Mouse (Mus musculus): ENCODE results near the gene Hesx1. TPM values are rescaled to one million over a fixed set of nuclear protein-coding genes. Genes with fewer than 3 reads are reported as not detected.
"Not testable (repeated sequence)": the region's sequence is repeated elsewhere in the genome, so short reads cannot be mapped to it uniquely, and the experiment has no call there.

Hesx1 gene
- total RNA-seq (2021), result not detected

DNA sequence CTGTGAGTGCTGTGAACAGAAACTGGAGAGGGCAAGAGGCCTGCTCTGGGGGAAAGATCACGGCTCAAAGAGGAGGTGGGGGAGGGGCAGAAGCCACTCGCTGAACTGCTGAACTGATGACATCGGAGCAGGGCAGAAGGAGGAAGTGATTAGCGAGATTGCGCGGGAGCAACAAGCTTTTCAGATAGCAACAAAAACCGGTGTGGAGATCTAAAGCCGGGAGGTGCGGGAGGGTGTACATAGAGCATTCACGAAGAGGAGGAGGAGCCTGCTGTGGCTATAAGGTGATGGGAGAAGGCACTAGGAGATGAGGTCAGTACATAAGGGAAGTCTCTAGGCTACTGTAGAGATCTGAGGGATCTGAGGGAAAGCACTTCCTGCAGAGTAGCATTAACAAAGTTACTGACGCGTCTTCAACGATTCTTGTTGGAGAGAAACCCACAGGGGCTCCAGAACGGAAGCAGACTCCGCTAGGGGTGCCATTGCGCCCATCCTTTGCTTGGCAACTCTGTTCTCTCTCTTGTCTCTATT lies at the start of gene Hesx1:
Gene Hesx1 (plus strand): TSS at position 206 of the 531 bp plus-strand sequence.
- DNase-seq (ENCODE audit: extremely low spot score in 1 of 2, low spot score in 1 of 2), result no peak

DNA sequence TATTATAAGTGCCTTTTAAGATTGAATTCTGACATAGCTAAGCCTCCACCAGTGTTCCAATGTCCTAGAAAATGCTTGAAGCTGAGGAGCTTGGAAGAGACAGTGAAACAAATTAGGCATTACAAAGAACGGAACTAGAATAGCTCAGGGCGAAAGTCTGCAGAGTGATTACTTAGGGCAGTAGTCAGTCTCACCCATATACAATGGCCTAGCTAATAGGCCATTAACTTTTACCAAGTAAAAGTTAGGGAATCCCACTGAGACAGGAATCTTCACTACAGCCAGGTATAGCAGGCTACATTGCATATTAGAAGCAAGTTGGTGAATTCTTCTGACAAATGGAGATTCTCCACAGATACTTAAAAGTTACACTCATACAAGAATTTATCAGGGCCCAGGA lies 38.1 kb upstream of the Hesx1 start:
- not testable (repeated sequence) for DNase-seq (ENCODE audit: extremely low spot score in 1 of 2, low spot score in 1 of 2)

DNA sequence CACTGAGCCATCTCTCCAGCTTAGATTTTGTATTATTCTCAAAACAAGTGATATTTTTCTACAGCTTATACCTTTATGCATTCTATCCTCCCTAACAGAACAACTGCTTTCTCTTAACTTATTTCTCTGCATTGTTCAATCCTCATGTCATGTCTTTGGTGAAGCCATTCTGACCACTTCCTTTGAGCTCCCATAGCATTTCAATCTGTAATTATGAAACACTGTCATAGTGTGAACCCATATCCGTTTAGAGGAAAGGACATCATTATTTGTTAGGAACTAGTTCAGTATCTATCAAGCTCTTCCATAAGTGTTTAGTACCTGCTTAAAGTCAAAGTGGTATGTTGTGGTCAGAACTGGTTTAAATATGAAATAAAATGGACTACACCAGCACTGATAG lies 33.7 kb upstream of the Hesx1 start:
- no peak for DNase-seq (ENCODE audit: extremely low spot score in 1 of 2, low spot score in 1 of 2)

DNA sequence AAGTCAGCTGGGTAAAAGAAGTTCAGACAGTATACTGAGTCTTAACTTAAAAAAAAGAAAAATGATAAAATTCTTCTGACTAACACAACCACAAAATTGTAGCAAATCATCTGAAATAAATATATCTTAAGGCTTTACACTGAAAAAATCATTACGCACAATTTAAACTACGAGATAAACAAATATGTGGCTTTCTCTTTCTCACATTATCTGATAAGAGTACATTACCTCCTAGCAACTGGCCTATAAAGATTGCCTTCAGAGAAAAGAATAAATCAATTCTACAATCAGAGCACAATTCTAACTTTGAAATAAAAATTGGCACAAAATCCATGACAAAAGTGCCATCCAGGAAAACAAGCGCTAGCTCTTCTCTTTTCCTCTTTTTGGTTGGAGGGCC lies 25.1 kb upstream of the Hesx1 start:
- DNase-seq (ENCODE audit: extremely low spot score in 1 of 2, low spot score in 1 of 2), result no peak

GRCm38 (mm10) chr14:26969856-26970407 lies 24.3 kb upstream of the Hesx1 start:
- peak; percentile 40 to 69 for DNase-seq (ENCODE audit: extremely low spot score in 1 of 2, low spot score in 1 of 2)

DNA sequence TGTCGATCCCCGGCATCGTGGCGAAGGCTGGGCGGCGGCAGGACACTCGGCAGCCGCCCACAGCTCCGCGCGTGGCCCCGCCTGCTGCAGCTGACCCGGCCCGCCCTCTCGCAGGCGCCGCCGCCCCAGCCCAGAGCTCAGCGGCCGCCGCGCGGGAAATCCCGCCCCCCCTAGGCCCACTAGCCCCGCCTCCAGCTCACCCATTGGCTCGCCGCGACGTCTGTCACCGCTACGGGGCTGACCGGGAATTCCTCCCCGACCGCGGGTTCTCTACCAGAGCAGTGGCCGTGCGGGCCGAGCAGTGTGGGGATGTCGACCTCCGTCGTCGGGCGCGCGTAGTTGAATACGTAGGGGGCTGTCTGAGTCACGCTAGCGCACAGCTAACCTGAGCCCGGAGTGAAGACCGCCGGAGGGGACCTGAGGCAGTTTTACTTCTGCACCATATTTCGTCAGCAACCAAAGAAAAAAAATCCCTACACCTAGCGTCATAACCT lies 23.7 kb upstream of the Hesx1 start:
- peak; percentile 97 to 100 for DNase-seq (ENCODE audit: extremely low spot score in 1 of 2, low spot score in 1 of 2)

GRCm38 (mm10) chr14:26971106-26971789 lies 23.0 kb upstream of the Hesx1 start, which contains the start of gene Appl1:
Appl1 (minus strand) TSS chr14:26971232.
- no peak for DNase-seq (ENCODE audit: extremely low spot score in 1 of 2, low spot score in 1 of 2)

- DNase-seq (ENCODE audit: extremely low spot score in 1 of 2, low spot score in 1 of 2), result no peak
Measured at GRCm38 (mm10) chr14:26973089-26973488, 21.1 kb upstream of the Hesx1 start.

DNA sequence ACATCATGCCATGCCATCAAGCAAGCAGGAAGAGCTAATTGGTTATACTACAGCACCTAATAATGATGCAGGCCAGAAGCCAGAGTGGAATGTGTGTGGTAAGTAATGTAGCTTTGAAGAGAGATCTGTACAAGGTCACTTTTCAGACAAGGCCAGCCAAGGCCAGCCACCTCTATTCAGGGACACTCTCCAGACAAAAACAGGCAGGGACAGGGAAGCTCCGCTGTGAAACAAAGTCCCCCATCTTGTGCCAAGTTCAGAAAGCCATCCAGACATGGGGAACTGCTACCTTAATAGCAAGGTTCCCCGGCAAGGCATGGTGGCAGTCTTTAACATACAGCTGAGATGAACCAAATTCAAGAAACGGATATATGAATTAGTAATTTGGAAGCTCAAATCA lies 18.7 kb upstream of the Hesx1 start:
- DNase-seq (ENCODE audit: extremely low spot score in 1 of 2, low spot score in 1 of 2), result no peak

DNA sequence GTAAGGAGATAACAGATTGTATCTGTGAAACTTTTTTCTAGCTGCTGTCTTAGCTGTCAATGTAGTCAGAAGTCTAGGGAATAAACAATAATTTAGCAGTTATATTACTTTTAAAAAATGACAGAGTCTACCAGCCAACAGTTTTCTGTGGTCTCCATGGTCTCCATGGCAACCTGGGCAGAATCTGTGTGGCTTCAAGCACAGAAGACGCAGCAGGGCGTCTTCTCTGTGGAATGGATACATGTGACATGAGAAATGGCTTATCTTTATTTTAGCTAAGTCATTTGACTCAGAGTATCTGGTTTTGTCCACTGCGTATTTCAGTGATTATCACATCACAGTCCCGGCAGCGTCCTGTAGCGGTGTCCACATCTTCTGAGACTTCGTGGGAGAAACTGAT lies 18.0 kb upstream of the Hesx1 start:
- no peak for DNase-seq (ENCODE audit: extremely low spot score in 1 of 2, low spot score in 1 of 2)

- DNase-seq (ENCODE audit: extremely low spot score in 1 of 2, low spot score in 1 of 2), result no peak
Measured at GRCm38 (mm10) chr14:26977500-26977899, 16.7 kb upstream of the Hesx1 start.

DNA sequence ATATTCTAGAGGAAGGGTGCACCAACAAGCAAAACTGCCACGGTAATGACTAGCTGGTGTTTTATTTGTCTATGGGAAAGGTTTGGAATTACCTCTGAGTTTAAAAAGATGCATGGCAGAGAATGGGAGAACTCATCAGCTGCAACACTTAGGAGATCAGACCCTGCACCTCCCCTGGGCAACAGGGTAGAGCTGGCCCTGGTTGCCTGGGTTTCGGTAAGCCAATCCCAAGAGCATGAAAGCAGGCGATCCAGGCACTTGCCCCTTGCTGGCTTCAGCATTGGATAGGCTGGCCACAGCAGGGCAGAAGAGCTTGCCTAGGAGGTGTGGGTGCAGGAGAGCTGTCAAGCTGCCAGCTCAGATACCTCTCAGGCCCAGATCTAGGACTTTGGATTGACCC lies 14.4 kb upstream of the Hesx1 start:
- DNase-seq (ENCODE audit: extremely low spot score in 1 of 2, low spot score in 1 of 2), result no peak

DNA sequence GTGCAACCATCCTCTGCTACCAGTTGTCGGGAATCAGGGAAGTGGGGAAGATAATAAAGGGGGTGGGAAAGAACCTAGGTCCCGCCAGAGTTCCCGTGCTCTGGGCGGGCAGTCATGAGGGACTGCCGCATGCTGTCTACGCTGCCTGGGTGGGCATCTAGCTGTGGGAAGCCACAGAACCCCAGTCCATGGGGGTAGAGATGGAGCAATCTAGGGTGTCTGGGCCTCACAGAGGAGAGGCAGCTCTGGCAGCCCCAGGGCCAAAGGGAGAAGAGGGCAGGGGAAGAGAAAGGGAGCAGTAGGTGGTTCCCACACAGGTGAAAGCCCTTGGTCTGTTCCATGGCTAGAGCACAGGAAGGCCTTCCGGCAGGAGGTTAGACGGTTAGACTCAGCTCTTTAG lies 13.2 kb upstream of the Hesx1 start:
- DNase-seq (ENCODE audit: extremely low spot score in 1 of 2, low spot score in 1 of 2), result no peak

GRCm38 (mm10) chr14:26981494-26982149 lies 12.6 kb upstream of the Hesx1 start:
- DNase-seq (ENCODE audit: extremely low spot score in 1 of 2, low spot score in 1 of 2), result no peak

- DNase-seq (ENCODE audit: extremely low spot score in 1 of 2, low spot score in 1 of 2), result no peak
Measured at GRCm38 (mm10) chr14:26982150-26982530, 12.1 kb upstream of the Hesx1 start.

GRCm38 (mm10) chr14:26988694-26989093 lies 5.5 kb upstream of the Hesx1 start:
- no peak for DNase-seq (ENCODE audit: extremely low spot score in 1 of 2, low spot score in 1 of 2)

DNA sequence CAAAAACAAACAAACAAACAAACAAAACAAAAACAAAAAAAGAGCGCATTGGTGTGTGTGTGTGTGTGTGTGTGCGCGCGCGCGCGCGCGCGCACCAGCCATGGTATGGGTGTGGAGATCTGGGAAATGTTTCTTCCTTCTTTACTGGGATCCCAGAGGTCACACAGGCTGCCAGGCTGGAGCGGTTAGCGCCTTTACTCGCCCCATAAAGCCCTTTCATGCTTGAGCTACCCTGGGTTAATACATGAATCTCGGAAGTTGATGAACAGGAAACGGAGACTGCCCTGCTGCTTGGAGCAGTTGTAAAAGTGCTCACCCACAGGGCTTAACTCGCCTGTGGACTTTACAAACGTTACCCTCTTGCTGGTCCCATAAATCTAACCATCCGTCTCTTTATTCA lies 2.6 kb upstream of the Hesx1 start:
- DNase-seq (ENCODE audit: extremely low spot score in 1 of 2, low spot score in 1 of 2), result no peak

GRCm38 (mm10) chr14:26993427-26993826 lies 789 bp upstream of the Hesx1 start:
- DNase-seq (ENCODE audit: extremely low spot score in 1 of 2, low spot score in 1 of 2), result no peak

- DNase-seq (ENCODE audit: extremely low spot score in 1 of 2, low spot score in 1 of 2), result no peak
Measured at GRCm38 (mm10) chr14:26996257-26996656, 2.0 kb downstream of the Hesx1 start.

- no peak for DNase-seq (ENCODE audit: extremely low spot score in 1 of 2, low spot score in 1 of 2)
Measured at GRCm38 (mm10) chr14:27000386-27000785, 6.2 kb downstream of the Hesx1 start.

GRCm38 (mm10) chr14:27004906-27005305 lies 10.7 kb downstream of the Hesx1 start:
- no peak for DNase-seq (ENCODE audit: extremely low spot score in 1 of 2, low spot score in 1 of 2)

Data from layer of hippocampus, postnatal 25 days (tissue).